Mouse (Mus musculus) megakaryocyte, embryonic 14.5 days (primary cell): ENCODE measurements around the gene Esr1. TPM values are rescaled to one million over a fixed set of nuclear protein-coding genes. Genes with fewer than 3 reads are reported as not detected.
"Not testable (repeated sequence)": the region's sequence is repeated elsewhere in the genome, so short reads cannot be mapped to it uniquely, and the experiment has no call there.

ENCODE experiments used
- H3K27me3 ChIP-seq: replicated peaks from 2 replicates; pipeline ENCODE3; 2012; ENCODE audit warnings: inconsistent platforms
- H3K36me3 ChIP-seq: replicated peaks from 2 replicates; pipeline ENCODE3; 2012; ENCODE audit warnings: low read length, inconsistent platforms, mixed read lengths
- H3K4me1 ChIP-seq: 2 replicates; pipeline ENCODE4 v1.6.1; 2012; ENCODE audit warnings: inconsistent platforms
- H3K4me3 ChIP-seq: replicated peaks from 2 replicates; pipeline ENCODE3; 2012; ENCODE audit warnings: moderate library complexity, mild to moderate bottlenecking, inconsistent platforms
- H3K9me3 ChIP-seq: 2 replicates; pipeline ENCODE4 v1.6.1; 2012; ENCODE audit warnings: inconsistent platforms
- FLI1 ChIP-seq: IDR thresholded peaks from 2 replicates; pipeline ENCODE4 v1.6.1; 2012; ENCODE audit warnings: low read length, inconsistent platforms, mixed read lengths
- GATA1 ChIP-seq: IDR thresholded peaks from 3 replicates; pipeline ENCODE4 v1.6.1; 2012; ENCODE audit warnings: mixed read lengths, low read length, inconsistent platforms, borderline replicate concordance
- polyA plus RNA-seq: library from polyadenylated mRNA; stranded (reverse); fragments of >175 nt; gene quantifications from 2 replicates; pipeline ENCODE4 v1.2.3, GENCODE M21; 2012; ENCODE audit warnings: low replicate concordance; ENCODE audit not compliant: insufficient read depth

The Esr1 gene
- polyA plus RNA-seq, 1 experiment = 0.18 TPM

- Histone ChIP-seq H3K4me1 (peaks cover 11% of the 10 kb centered on the region), H3K4me3 (no peak overlapping the region), H3K36me3 (no peaks in the 10 kb centered on the region), H3K9me3 (peaks cover 16% of the 10 kb centered on the region), H3K27me3 (peaks cover 4% of the 10 kb centered on the region)
- TF ChIP-seq GATA1 = no peak
- no peak for TF ChIP-seq FLI1
Measured at GRCm38 (mm10) chr10:4598244-4598842, 13.1 kb upstream of the Esr1 start.

DNA sequence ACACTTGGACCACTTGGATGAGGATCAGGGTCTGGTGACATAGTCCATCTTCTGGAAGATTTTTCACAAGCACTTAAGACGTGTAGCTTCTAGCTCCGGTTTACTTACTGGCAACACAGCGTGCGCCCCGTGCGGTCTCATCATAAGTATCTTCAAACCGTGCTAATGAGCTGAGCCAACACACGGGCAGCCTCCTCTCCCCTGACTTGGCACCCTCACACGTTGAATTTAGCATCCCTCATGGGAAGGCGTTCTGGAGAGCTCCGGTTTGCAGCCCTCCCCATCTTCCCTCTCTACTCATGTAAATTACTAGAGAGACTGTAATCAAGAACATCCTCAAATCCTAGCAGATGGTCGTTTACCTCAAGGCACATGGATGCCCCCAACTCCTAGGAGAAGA, 12.5 kb upstream of the Esr1 start:
- peaks cover 16% of the 10 kb centered on the region for H3K9me3 ChIP-seq
- peaks cover 5% of the 10 kb centered on the region for H3K27me3 ChIP-seq
- H3K4me1 ChIP-seq = peaks cover 11% of the 10 kb centered on the region
- H3K36me3 ChIP-seq = no peaks in the 10 kb centered on the region
- no peak overlapping the region for H3K4me3 ChIP-seq
- TF ChIP-seq FLI1 = no peak
- TF ChIP-seq GATA1 = no peak

GRCm38 (mm10) chr10:4599591-4599990, 11.8 kb upstream of the Esr1 start:
- Histone ChIP-seq H3K27me3 (peaks cover 5% of the 10 kb centered on the region), H3K4me3 (no peak overlapping the region), H3K4me1 (peaks cover 11% of the 10 kb centered on the region), H3K9me3 (peaks cover 16% of the 10 kb centered on the region), H3K36me3 (no peaks in the 10 kb centered on the region)
- TF ChIP-seq FLI1 = no peak
- no peak for TF ChIP-seq GATA1

DNA sequence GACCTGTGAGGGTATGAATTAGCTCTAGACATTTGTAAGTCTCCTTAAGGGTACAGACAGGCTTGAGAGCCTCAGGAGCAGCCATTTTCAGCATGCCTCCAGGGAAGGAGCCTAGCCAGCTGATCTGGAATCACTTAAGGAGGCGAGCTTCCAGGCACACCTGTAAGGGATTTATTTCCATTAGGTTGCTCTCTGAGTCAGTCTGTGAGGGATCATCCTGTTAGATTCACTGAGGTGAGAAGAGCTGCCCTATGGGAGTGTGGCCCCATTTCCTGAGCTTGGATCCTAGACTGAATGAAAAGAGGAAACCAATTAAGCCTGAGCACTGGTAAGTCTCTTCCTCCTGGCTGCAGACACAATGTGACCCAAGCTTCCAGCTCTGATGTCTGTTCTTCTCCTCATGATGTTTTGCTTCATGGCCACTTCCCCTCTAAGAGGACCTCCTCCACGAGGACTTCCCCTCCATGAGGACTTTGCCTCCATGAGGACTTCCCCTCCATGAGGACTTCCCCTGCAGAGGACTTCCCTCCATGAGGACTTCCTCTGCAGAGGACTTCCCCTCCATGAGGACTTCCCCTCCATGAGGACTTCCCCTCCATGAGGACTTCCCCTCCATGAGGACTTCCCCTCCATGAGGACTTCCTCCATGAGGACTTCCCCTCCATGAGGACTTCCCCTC, 10.5 kb upstream of the Esr1 start:
- H3K4me1 ChIP-seq = peaks cover 11% of the 10 kb centered on the region
- H3K9me3 ChIP-seq = peaks cover 16% of the 10 kb centered on the region
- TF ChIP-seq GATA1 = no peak
- no peaks in the 10 kb centered on the region for H3K36me3 ChIP-seq
- no peak overlapping the region for H3K4me3 ChIP-seq
- H3K27me3 ChIP-seq = peaks cover 5% of the 10 kb centered on the region

DNA sequence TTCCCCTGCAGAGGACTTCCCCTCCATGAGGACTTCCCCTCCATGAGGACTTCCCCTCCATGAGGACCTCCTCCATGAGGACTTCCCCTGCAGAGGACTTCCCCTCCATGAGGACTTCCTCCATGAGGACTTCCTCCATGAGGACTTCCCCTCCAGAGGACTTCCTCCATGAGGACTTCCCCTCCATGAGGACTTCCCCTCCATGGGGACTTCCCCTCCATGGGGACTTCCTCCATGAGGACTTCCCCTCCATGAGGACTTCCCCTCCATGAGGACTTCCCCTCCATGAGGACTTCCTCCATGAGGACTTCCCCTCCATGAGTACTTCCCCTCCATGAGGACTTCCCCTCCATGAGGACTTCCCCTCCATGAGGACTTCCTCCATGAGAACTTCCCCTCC, 9.8 kb upstream of the Esr1 start:
- H3K27me3 ChIP-seq, H3K36me3 ChIP-seq, H3K4me1 ChIP-seq, H3K4me3 ChIP-seq: not testable (repeated sequence)
- H3K9me3 ChIP-seq = peaks cover 16% of the 10 kb centered on the region

DNA sequence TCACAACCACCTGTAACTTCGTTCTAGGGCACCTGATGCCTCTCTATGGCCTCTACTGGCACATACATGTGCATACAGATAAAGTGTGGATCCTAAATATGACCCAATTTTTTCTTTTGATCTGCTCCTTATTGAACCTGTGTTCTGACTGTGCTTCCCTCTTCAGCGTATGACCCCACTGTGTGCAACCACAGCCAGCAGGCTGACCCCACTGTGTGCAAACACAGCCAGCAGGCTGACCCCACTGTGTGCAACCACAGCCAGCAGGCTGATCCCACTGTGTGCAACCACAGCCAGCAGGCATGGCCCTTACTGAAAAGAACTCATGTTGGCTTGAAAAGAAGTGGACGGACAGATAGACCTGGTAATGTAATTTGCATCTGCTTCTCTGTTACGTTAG, 8.9 kb upstream of the Esr1 start:
- TF ChIP-seq GATA1 (no peak), FLI1 (no peak)
- Histone ChIP-seq H3K4me1 (peaks cover 3% of the 10 kb centered on the region), H3K27me3 (peaks cover 5% of the 10 kb centered on the region), H3K9me3 (peaks cover 25% of the 10 kb centered on the region), H3K4me3 (no peak overlapping the region), H3K36me3 (no peaks in the 10 kb centered on the region)

DNA sequence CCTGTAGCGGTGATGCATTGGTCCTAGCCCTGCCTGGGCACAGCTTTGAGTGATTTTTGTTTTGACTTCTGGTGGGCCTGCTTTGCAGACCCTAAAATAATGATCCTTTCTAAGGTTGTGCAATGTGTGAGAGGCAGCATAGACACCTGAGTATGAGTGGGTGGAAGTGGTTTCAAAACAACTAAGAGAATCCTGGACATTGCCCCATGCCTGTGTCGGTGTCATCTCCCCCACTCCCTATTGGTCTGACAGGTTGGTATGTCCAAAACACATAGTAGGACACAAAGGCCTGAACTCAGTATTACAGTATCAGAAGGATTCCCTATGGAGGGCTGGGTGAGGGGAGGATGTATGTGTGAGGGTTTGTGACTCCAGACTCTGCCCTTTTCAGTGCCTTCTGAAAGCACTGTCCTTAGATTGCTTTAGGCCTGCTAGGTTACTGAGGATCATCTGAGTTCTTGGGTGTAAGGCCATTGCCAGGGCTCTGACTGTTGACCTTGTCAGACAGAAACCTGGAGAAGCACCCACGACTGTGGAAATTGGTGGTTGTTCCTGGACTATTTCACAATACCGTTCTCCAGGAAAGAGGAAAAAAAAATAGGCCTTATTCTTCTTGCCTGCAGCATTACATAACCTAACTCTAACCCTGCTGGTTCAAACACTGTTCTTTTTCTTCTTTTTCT, 6.7 kb upstream of the Esr1 start:
- no peak overlapping the region for H3K4me3 ChIP-seq
- no peaks in the 10 kb centered on the region for H3K36me3 ChIP-seq
- peaks cover 5% of the 10 kb centered on the region for H3K27me3 ChIP-seq
- TF ChIP-seq FLI1 = no peak
- TF ChIP-seq GATA1 = no peak
- peaks cover 25% of the 10 kb centered on the region for H3K9me3 ChIP-seq
- H3K4me1 ChIP-seq = 0 out of 2 replicates have a peak, but pooled peaks cover 3% of the 10 kb centered on the region

DNA sequence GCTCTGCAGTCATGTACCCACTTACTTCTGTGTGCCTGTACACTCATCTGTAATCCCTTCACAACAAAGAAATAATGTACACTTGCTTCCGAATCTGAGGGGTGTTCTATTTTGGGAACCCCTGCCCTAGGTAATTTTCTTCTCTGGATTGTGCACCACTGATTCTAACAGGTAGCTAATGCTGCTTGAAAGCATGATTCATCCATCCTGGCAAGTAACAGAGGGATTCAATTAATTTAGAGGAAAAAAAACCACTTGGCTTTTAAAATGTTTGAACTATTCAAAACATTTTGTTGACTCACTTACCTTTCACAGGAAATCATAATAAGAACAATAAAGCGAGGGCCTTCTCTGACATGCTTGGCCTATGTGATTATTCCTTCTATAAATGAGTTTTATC, 1.2 kb upstream of the Esr1 start:
- no peak overlapping the region for H3K4me3 ChIP-seq
- no peaks in the 10 kb centered on the region for H3K27me3 ChIP-seq
- TF ChIP-seq GATA1 = no peak
- no peak for TF ChIP-seq FLI1
- H3K4me1 ChIP-seq = peaks cover 24% of the 10 kb centered on the region
- H3K9me3 ChIP-seq = peaks cover 9% of the 10 kb centered on the region
- no peaks in the 10 kb centered on the region for H3K36me3 ChIP-seq

DNA sequence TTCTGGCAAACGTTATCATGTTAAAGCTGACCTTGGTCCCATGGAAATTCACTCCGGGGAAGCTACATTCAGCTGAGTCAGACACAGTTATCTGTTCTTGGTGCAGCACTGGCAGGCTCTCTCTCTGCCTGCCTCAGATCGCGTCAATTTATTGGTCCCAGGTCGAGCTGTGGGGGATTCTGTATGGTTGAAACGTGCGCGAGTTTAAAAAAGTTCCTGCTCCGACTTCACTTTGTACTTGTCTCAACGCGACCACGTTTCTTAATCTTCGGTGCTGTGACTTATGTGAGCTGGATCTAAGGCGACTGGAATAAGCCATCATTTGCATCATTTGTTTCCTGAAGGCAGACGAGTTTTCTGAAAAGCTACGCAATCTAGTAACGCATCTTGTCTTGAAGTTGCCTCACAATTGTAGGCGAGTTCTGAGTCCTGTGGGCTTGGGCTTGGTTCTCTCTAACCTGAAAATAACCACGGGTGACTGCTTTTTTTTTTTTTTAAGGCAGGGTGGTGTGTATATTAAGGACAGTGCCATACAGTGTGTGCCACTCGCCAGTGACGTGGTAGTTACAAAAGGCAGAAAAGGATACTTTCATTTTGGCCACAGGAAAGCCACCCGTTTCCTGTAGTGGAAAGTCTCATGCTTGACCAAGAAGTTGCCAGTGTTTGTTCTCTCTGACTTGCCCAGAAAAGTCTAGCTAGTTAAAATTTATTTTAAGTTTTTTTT, 1.1 kb downstream of the Esr1 start:
- peak overlapping the region; percentile 90 for H3K4me3 ChIP-seq
- H3K27me3 ChIP-seq = no peaks in the 10 kb centered on the region
- TF ChIP-seq FLI1 (no peak), GATA1 (no peak)

GRCm38 (mm10) chr10:4618026-4618425, 6.6 kb downstream of the Esr1 start:
- Histone ChIP-seq H3K27me3 (no peaks in the 10 kb centered on the region), H3K4me1 (peaks cover 15% of the 10 kb centered on the region), H3K36me3 (no peaks in the 10 kb centered on the region), H3K9me3 (no peaks in the 10 kb centered on the region), H3K4me3 (no peak overlapping the region)
- TF ChIP-seq GATA1 = no peak
- TF ChIP-seq FLI1 = no peak

More for the DNA sequence above, 1.1 kb downstream of the Esr1 start:
- Histone ChIP-seq H3K4me1 (peaks cover 21% of the 10 kb centered on the region), H3K9me3 (no peaks in the 10 kb centered on the region; the same call in 1 of the 2 replicates), H3K36me3 (no peaks in the 10 kb centered on the region)

- H3K9me3 ChIP-seq = no peaks in the 10 kb centered on the region
- H3K4me1 ChIP-seq = peaks cover 13% of the 10 kb centered on the region
- no peaks in the 10 kb centered on the region for H3K36me3 ChIP-seq
- no peak overlapping the region for H3K4me3 ChIP-seq
- TF ChIP-seq GATA1 (no peak), FLI1 (no peak)
- no peaks in the 10 kb centered on the region for H3K27me3 ChIP-seq
Measured at GRCm38 (mm10) chr10:4618686-4619085, 7.3 kb downstream of the Esr1 start.

- peaks cover 14% of the 10 kb centered on the region for H3K4me1 ChIP-seq
- not testable (repeated sequence) for H3K9me3 ChIP-seq, H3K4me3 ChIP-seq, H3K36me3 ChIP-seq, H3K27me3 ChIP-seq
Measured at GRCm38 (mm10) chr10:4619426-4619825, 8.0 kb downstream of the Esr1 start.
